Mouse (Mus musculus): ENCODE measurements at regions not wholly inside any gene's neighbourhood (a gene's known extent, or its start where the extent isn't known, plus 50 kb on each side); places are given as distances from the start of the nearest gene placed in this dataset.

- no peak for TF ChIP-seq CTCF (IDR thresholded peaks at IDR 0.05)
- no peak for TF ChIP-seq EP300 (IDR thresholded peaks at IDR 0.05)
Measured at GRCm38 (mm10) chr9:84517064-84517463, 592.1 kb downstream of the Bckdhb start.

Data from lung, postnatal 0 days (tissue).